Mouse (Mus musculus): ENCODE measurements at regions not wholly inside any gene's neighbourhood (a gene's known extent, or its start where the extent isn't known, plus 50 kb on each side); places are given as distances from the start of the nearest gene placed in this dataset.

GRCm38 (mm10) chr7:72500996-72501395, 194.6 kb upstream of the Mctp2 start:
- TF ChIP-seq POLR2A (IDR thresholded peaks at IDR 0.05; ENCODE audit: insufficient read depth, low read length) (no peak), CTCF (IDR thresholded peaks at IDR 0.05; ENCODE audit: low read depth, low read length) (no peak), EP300 (IDR thresholded peaks at IDR 0.05; ENCODE audit: insufficient read depth, low read depth, low read length) (no peak)
